Mouse (Mus musculus): ENCODE data around the gene Iqcg. TPM values are rescaled to one million over a fixed set of nuclear protein-coding genes. Genes with fewer than 3 reads are reported as not detected.
"Not testable (repeated sequence)": the region's sequence is repeated elsewhere in the genome, so short reads cannot be mapped to it uniquely, and the experiment has no call there.

Iqcg gene
- total RNA-seq, 2 experiments from 2014 or later = 0.60 to 0.73 TPM

DNA sequence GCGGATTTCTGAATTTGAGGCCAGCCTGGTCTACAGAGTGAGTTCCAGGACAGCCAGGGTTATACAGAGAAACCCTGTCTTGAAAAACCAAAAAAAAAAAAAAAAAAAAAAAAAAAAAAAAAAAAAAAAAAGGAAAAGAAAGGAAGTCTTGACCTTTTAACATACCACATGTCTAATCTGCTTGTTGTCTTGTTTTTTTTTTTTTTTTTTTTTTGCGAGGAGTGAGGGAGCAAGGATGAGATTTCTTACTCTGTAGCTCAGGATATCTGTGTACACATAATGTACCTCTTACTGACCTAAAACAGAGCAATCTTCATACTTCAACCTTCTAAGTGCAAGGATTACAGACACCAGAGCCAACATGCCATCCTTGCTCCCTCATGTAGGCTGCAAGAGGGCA lies 1.1 kb downstream of the Iqcg start:
- DNase-seq; intact Hi-C loops (cut with DNase I): not testable (repeated sequence)

DNA sequence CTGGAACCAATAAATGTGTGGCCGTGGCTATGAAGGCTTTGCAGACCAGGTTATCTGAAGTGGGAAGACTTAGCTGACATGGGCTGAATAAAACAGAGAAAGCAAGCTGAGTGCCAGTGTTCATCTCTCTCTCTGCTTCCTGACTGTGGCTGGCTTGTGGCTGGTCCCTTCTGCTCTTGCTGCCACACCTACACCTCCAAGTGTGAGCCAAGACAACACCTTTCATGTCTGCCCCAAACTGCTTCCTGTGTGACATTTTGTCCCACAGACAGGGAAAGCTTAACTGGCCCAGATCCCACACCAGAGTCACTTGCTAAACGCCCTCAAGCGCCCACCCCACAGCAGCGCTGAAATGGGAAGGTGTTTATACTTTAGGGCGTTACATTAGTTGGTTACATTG lies 2.9 kb downstream of the Iqcg start:
- intact Hi-C loops (cut with DNase I) = no loop called here
- no peak for DNase-seq

- DNase-seq = no peak
- intact Hi-C loops (cut with DNase I) = no loop called here
Observed at GRCm38 (mm10) chr16:33049809-33050208, 6.2 kb downstream of the Iqcg start.

DNA sequence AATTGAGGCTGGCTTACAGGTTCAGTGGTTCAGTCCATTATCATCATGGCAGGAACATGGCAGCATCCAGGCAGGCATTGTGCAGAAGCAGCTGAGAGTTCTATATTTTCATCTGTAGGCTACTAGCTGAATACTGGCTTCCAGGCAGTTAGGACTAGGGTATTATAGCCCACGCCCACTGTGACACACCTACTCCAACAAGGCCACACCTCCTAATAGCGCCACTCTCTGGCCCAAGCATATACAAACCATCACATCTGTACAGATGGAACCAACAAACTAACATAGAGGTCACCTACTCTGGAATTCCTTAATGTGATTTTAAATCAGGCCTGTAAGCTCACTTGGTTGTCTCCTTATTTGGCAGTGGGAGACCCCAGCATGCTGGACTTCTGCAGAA lies 7.3 kb downstream of the Iqcg start:
- no peak for DNase-seq
- intact Hi-C loops (cut with DNase I) = no loop called here

DNA sequence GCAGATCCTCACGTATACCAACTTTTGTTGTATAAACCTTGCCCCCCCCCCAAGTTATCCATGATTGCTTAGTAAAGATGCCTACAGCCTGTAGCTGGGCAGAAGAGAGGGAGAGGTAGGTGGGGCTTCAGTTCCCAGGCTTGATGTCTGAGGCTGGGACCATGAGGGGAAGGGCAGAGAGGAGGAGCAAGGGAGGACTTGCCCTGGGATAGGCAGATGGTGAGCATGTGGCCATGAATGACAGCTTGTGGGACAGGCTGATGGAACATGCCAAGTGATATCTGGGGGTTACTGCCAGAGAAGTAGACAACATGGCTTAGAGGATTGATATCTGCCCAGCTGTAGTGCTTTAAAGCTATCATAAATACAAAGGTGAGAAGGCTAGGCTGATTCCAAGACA lies 8.0 kb downstream of the Iqcg start:
- no peak for DNase-seq
- intact Hi-C loops (cut with DNase I) = no loop called here

DNA sequence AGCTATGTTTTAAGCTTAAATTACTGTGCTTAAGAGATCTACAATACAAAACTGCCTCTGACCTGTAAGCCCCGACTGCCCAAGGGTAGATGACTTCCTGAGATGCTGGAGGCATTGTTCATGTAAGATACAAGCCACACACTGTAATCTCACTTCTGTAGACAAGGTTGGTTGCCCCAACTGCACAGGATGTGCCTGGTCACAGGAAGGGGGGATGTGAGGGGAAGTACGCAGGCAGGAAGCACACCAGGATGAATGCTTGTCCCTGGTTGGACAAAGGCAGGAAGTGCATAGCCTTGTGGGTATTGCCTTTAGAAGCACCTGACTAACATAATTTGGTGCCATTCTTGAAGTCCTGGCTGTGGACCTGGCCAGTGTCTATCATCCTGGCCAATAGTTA lies 12.8 kb downstream of the Iqcg start:
- intact Hi-C loops (cut with DNase I) = no loop called here
- DNase-seq = no peak

GRCm38 (mm10) chr16:33042682-33043081 lies 13.3 kb downstream of the Iqcg start:
- DNase-seq = no peak
- intact Hi-C loops (cut with DNase I) = no loop called here

- intact Hi-C loops (cut with DNase I) = no loop called here
- no peak for DNase-seq
Observed at GRCm38 (mm10) chr16:33036006-33036405, 20.0 kb downstream of the Iqcg start.

DNA sequence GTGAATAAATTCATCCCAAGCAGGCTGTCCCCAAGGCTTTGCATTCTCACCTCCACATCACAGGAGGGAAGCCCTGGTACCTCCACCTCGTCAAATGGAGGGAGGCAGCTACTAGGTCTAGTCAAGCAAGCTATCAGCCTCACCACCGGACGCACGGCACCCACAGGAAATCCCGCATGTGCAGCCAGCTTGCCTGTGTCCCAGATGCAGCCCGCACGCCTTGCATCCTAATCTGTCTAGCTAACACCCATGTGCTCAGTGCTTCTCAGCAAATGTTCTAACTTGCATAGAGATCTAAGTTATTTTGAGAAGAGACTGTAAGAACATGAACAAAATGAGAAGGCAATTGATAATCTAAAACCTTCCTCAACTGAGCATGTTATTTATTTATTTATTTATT lies 29.7 kb downstream of the Iqcg start:
- DNase-seq = no peak
- intact Hi-C loops (cut with DNase I) = loop anchor here (10.0 kb wide), 1 partner anchor 212 kb away; the partner anchor contains the start of gene Smbd1

DNA sequence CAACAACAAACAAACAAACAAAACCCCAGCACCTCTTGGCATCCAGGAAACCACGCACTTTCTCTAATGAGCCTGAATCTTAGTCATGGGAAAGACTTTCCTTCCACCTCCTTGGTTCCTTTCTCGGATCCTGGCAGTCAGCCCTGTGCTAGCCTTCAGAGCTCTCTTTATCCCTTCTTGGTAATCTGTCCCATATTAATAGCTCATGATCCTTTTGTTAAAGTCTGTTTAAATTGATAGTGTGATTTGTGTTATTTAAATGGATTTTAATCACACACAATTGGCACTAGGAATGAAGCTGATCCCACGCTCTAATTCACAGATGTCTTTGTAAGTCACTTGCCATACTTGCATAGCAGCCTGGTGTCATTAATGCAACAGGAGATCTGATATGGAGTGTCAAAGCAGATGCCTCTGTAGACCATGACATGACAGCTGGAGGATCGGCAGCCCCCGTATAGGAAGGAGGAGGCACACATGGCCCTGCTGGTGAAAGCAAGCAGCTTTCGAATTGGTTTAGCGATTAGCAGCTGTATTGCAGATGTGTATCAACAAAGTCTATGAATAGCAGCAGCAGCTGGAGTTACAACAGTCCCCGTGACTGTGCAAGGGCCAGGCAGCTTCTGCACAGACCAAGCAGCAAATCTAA lies 31.4 kb downstream of the Iqcg start:
- intact Hi-C loops (cut with DNase I) = loop anchor here (1.0 to 10.0 kb wide), 2 partner anchors 130 to 210 kb away; partner anchors contain the start of gene Smbd1
- no peak for DNase-seq

DNA sequence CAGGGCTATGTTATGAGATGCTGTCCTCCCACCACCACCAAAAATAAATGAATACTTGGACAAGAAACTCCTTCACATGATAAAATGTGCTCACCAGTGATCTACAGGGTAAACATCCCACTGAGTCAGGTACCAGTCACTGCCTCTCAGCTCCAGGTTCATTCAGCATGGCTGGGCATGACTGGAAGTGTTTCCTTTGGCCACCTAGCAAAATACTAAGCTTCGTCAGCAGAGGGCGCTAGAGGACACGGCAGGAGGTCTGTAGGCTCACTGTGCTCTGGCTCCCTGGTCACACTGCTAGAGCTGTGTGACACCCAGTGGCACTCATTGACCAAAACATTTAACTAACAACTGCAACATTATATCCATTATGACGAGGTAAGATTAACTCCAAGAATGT lies 32.3 kb downstream of the Iqcg start:
- DNase-seq = peak; percentile 88 to 95
- intact Hi-C loops (cut with DNase I) = loop anchor here (1.0 to 10.0 kb wide), 2 partner anchors 131 to 209 kb away; partner anchors contain the start of gene Smbd1

DNA sequence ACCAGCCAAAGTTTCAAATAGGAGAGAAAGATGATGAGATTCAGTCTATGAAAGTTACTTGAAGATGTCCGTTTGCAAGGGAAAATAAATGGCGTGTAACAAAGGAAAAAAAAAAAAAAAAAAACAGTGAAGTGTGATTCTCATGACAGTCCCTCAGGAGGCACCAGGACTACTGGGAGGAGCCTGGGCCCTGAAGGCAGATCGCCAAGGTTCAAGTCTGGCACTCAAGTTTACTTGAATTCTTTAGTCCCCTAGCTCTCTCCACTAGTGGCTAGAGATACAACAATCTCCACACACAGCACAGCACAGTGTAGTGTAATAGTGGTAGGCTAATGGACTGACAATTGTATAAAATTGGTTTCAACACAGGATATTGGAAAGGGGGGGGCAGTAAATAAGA lies 34.6 kb downstream of the Iqcg start:
- intact Hi-C loops (cut with DNase I) = loop anchor here (10.0 kb wide), 1 partner anchor 207 kb away; the partner anchor contains the start of gene Smbd1
- no peak for DNase-seq

- intact Hi-C loops (cut with DNase I) = no loop called here
- DNase-seq = peak in 1 of 2 experiments; percentile 16
Observed at GRCm38 (mm10) chr16:33019117-33019770, 36.8 kb downstream of the Iqcg start.

GRCm38 (mm10) chr16:33017677-33018349 lies 38.2 kb downstream of the Iqcg start:
- no peak for DNase-seq
- intact Hi-C loops (cut with DNase I) = no loop called here

- intact Hi-C loops (cut with DNase I) = no loop called here
- no peak for DNase-seq
Observed at GRCm38 (mm10) chr16:33015986-33016385, 40.0 kb downstream of the Iqcg start.

GRCm38 (mm10) chr16:33015396-33015907 lies 40.6 kb downstream of the Iqcg start:
- intact Hi-C loops (cut with DNase I) = no loop called here
- DNase-seq = no peak

DNA sequence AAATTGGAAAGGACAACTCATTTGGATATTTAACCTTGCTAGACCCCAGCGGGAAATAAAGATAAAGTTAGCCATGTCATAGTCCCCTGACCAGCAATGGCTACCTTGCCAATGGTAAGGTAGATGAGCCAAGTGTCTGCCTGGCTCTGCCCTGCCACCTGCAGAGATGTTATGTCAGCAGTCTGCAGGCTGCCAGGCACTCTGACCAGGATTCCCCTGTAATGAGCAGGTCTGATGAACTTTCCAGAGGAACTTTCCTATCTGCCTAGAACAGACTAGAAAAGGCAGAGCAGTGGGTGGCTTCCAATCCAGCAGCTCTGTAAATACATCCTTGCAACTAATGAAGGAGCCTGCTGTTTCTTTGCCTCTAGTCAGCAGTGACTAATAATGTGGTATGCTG lies 41.1 kb downstream of the Iqcg start:
- no peak for DNase-seq
- intact Hi-C loops (cut with DNase I) = no loop called here

DNA sequence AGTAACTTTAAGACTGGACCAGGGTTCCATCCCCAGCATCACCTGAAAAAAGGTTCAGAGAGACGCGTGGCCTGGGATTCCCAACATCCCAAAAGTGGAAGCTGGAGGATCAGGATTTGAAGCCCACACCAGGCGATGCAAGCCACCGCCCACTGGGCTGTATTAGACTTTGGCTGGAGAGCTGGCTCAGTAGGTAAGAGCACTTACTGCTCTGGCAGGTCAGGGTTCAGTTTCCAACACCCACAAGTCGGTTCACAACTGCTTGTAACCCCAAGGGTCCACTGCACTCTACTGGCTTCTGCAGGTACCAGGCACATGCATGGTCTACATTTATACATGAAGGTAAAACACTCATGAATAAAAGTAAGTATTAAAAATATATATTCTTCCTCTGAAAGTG lies 42.2 kb downstream of the Iqcg start:
- intact Hi-C loops (cut with DNase I) = no loop called here
- no peak for DNase-seq

GRCm38 (mm10) chr16:33010166-33010565 lies 45.9 kb downstream of the Iqcg start:
- DNase-seq = no peak
- intact Hi-C loops (cut with DNase I) = no loop called here

GRCm38 (mm10) chr16:33007436-33007835 lies 48.6 kb downstream of the Iqcg start:
- intact Hi-C loops (cut with DNase I) = no loop called here
- no peak for DNase-seq

DNA sequence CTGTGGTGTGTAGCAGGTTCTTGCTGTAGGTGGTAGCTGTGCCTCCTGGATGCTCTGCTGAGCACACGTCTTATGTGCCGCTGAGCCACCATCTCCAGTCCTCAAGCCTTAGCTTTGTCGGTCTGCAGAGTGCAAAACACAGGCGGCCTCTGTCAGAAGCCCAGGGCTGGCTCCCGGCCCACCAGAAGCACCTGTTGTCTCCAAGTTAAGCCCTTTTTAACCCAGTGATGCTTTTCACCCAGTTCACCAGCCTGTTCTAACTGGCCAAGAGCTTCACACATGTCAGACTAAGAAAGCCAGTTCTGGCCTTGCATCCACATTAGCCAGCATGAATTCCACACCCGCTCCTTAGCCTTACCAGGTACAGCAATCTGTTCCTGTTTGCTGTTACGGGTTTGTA lies 49.1 kb downstream of the Iqcg start:
- intact Hi-C loops (cut with DNase I) = no loop called here
- no peak for DNase-seq

Data from heart, postnatal 14 days (tissue).